Mouse (Mus musculus) layer of hippocampus, adult 9-10 months (tissue): Measurements from ENCODE around the gene Gm20388.
A peak's percentile ranks its signal among the peaks of the same experiment; 100 is the strongest.

Source experiments
- DNase-seq: peaks from one replicate; pipeline ENCODE4 v3.0.0; 2022; ENCODE audit warnings: low spot score

Gene Gm20388

DNA sequence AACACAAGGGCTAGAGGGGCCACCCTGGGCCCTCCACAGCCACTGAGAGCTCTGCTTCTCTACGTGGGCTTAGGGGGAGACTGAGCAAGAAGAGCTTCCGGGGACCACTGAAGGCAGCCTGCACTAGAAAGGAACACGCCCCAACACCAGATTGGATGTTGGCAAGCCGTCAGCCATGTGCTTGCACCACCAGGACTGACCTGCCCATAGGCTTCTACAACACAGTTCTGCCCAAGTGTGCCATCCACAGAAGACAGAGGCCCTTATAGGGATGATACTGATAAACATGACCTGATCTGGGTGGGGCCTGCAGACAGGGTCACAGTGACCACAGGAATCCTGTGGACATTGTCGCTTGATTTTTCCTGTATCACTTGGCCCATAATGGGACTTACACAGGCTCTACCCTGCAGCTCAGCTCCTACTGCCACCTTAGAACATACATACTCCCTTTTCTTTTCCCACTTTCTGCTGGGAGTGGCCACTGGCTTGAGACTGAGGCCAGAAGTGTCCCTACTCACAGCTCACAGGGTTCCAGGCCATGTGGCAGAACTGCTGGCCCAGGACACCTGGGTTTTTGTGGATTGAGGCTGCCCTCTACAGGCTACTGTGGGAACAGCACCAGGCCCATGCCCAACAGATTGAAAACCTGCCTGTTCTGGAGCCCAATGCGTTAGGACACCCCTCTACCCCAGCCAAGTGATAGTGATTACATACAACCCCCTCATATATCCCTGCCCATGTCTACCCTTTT, 2422.3 kb downstream of the Gm20388 start:
- DNase-seq: peak; percentile 74

DNA sequence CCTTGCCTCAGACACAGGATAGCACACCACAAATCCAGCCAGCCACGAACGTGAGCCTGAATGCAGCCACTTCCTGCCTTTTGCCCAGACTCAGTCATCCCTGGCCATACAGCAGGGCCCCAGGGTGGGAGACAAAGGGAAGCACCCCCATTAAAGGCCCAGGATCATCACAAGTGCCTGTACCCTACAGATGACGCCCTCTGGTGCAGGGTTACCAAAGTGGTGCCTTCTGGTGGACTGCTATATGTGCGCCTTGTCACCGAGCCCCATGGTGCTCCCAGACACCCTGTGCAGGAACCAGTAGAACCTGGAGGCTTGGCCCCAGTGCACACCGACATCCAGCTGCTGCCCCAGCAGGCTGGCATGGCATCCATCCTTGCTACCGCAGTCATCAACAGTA, 2422.9 kb downstream of the Gm20388 start:
- DNase-seq: no peak

DNA sequence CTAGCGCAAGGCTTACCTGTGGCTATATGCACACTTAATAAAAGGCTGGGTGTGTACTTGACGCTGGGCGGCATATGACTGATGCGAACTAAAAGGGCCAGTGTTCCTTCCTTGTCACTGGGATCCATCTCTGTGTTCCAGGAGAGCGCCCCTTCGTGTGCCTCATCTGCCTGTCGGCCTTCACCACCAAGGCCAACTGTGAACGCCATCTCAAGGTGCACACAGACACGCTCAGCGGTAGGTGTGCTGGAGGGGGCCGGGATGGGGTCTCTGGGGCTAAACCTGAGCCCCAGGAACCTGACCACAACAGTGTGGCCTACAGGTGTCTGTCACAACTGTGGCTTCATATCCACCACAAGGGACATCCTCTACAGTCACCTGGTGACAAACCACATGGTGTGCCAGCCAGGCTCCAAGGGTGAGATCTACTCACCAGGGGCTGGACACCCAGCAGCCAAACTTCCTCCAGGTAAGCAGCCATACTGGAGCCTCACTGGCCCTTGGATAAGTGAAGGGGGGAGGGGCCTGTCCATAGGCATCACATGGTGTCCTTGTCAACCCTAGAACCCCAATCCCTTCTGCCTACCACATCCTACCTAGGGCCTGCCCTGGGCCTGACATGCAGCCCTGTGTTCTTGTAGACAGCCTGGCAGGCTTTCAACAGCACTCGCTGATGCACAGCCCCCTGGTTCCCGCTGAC, 2424.3 kb downstream of the Gm20388 start:
- no peak for DNase-seq

DNA sequence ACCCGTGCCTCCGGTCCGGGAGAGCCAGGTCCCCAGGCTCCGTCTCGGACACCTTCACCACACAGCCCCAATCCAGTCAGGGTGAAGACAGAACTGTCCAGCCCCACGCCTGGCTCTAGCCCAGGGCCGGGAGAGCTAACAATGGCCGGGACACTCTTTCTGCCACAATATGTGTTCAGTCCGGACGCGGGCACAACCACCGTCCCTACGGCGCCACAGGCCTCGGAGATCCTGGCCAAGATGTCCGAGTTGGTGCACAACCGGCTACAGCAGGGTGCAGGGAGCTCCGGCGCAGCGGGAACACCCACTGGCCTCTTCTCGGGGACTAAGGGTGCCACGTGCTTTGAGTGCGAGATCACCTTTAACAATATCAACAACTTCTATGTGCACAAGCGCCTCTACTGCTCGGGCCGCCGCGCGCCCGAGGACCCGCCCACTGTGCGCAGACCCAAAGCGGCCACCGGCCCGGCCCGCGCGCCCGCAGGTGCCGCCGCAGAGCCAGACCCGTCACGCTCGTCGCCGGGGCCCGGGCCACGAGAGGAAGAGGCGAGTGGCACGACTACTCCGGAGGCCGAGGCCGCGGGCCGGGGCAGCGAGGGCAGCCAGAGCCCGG, 2425.1 kb downstream of the Gm20388 start:
- no peak for DNase-seq

DNA sequence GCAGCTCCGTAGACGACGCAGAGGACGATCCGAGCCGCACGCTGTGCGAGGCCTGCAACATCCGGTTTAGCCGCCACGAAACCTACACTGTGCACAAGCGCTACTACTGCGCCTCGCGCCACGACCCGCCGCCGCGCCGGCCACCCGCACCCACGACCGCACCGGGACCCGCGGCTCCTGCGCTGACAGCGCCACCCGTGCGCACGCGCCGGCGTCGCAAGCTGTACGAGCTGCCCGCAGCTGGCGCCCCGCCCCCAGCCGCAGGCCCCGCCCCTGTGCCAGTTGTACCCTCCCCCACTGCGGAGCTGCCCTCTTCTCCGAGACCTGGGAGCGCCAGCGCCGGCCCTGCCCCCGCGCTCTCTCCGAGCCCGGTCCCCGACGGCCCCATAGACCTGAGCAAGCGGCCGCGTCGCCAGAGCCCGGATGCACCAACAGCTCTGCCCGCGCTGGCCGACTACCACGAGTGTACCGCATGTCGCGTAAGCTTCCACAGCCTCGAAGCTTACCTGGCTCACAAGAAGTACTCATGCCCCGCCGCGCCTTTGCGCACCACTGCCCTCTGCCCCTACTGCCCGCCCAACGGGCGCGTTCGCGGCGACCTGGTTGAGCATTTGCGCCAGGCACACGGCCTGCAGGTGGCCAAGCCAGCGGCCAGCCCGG, 2425.7 kb downstream of the Gm20388 start:
- no peak for DNase-seq

DNA sequence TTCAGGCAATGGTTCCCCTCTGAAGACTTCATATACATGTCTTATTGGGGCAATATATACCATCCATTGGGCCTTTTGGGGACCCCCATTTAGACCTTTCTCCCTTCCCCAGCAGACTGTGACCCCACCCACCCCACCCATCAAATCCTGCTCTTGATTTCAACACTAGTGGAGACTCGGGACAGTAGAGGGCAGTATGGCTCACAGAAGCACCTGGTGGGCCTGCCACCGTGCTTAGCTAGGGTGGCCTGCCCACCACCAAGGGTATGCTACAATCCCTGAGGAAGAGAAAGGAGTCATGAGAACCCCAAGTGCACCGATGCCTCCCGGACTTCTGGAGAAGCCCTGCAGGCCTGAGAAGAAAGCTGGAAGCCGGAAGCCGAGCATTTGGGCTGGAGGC, 2428.2 kb downstream of the Gm20388 start:
- DNase-seq: no peak

DNA sequence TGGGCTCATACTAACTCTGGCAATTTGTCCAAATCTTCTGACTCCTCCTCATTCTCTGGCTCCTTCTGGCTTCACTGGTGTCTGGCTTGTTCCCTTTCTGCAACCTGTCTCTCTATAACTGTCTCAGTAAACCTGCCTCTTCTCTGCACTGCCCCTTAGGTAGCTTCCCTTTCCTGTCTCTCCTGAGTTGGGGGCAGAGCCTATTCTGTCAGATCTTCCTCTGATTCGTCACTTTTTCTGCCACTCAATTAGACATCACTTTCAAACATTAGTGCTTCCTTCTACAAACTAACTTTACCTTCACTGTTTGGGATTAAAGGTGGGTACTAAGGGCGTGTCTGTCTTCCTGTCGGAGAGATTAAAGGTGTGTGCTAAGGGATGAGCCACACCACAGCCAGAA, 2430.1 kb downstream of the Gm20388 start:
- DNase-seq: no peak

DNA sequence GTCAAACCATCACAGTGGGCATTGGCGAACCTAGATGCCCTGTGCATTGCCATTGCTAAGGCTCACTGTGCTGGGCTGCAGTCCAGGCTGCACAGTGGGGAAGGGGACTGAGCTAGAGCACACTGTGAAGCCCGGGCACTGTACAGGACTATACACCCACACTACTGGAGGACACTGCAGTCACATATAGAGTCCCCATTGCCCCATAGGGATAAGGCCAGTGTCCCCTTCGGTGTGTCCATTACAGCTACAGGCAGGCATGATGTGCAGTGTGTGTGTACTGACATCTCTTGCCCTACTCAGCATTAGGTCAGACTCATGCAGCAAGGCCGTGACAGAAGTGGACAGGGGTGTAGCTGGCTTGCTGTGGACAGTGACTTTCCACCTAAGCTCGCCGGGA, 2431.1 kb downstream of the Gm20388 start:
- no peak for DNase-seq

DNA sequence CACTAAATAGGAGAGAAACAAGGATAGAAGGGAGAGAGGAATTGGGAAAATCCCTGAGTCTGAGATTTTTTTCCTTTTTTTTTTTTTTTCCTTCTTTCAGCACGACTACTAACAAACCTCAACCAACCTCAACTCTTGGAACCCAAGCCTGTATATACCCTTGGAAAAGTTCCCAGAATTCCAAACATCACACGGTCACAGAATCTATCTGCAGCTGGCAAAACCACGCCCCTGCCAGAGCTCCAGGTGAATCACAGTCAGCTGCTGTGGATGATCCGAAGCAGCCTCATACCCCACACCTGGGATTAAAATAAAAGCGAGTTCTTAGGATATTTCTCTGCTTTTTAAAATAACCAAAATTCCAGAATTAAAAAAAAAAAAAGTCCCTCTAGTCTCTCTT, 2431.7 kb downstream of the Gm20388 start:
- DNase-seq: no peak

DNA sequence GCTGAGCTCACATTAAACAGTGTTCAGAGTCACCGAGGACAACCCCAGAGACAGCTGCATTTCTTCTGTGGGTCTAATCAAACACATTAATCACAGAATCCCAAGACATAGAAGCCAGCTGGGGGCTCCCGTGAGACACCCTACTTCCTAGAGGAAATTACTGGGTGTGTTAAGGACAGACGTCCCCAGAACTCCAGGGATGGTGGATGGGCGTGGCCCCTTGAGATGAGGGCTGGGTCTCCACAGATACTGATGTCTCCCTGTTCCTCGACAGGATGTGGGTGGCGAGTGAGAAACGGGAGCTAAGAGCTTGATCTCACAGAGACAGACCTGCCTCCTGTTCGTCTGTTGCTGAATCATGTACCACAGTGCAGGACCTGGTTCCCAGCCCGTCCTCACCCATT, 2432.2 kb downstream of the Gm20388 start:
- no peak for DNase-seq

DNA sequence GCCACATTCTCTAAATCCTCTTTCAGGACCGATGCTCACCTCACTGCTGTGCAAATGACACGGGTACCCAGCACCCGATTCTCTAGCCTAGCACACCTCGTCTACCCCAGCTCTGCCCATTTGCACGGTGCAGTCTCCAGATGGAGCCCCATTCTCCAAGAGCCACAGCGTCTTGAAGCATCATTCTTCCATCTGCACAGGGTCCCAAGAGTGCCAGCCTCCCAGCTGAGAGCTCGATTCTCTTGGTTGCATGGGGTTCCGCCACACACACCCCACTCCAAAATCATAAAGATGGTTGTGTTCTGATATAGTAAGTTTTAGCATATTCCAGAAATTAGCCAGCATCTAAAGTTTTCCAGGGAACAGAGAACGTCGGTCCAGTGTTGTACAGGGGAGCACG, 2432.7 kb downstream of the Gm20388 start:
- no peak for DNase-seq

DNA sequence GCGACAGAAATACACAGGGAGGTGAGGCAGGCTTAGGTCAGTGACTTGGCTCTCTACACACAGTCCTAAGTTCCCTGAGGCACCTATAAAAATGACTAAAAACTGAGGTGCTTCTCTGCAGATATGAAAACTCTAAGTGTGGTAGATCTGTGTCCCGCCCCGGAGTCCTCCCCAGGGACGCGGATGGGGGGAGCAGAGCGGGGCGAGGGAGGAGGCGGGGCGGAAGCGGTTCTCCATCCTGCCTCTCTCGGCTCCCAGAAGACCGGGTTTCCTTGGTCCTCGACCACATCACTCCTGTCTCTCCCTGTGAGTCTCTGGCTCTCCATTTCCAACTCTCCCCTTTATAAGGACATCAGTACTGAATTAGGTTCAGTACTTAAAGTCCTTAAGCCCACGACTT, 2433.1 kb downstream of the Gm20388 start:
- no peak for DNase-seq

DNA sequence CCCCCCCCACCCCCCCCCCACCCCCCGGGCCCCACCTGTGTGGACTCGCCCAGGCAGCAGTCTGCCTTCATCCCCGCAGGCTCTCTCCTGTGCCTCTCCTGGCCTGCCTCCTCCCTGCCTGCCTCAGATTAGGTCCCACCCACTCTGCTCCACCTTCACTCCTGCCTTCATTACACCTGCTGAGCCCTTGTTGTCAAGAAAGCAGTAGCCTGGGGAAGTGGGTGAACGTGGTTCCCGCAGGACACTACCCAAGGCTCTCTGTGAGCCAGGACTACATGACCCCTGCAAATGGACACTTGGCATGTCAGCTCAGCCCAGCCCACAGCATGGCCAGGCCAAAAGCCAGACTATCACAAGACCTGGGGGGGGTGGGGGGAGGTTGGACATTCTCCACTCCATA, 2433.6 kb downstream of the Gm20388 start:
- no peak for DNase-seq

DNA sequence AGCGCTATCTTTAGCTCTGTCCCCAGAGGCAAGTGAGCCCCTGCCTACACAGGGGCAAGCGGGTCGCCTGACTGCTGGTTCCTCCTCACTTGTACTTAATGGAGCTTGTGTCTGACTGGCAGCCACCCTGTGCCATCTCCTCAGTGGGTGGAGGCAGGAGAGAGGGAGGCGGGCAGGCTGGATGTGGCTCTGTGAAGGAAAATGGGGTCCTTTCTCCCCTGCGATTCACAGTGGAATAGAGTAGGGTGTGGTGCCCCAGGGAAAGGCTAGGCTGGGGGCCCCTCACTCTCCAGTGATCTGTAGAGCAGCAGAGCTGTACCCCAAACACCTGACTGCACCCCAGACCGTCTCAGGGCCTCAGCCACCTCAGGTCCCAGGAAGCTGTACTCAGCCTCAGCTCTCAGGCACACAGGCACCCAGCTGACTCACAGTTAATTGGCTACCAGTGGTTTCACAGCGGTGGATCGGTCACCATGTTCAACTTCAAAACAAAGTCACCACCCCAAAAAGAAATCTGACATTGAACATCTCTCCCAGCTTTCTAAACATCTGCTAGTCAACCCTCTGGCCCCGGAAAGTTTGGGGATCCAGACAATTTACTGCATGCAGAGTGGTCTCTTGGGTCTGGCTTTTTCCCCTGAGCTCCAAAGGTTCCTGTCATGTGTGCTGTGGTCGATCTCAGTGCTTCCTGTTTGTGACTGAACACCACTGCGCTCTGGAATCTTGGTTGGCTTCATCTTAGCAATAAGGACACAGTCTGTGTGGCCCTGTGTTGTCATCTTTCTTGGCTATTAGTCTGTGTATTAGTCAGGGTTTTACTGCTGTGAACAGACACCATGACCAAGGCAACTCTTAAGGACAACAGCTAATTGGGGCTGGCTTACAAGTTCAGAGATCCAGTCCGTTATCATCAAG, 2434.8 kb downstream of the Gm20388 start:
- DNase-seq: no peak

DNA sequence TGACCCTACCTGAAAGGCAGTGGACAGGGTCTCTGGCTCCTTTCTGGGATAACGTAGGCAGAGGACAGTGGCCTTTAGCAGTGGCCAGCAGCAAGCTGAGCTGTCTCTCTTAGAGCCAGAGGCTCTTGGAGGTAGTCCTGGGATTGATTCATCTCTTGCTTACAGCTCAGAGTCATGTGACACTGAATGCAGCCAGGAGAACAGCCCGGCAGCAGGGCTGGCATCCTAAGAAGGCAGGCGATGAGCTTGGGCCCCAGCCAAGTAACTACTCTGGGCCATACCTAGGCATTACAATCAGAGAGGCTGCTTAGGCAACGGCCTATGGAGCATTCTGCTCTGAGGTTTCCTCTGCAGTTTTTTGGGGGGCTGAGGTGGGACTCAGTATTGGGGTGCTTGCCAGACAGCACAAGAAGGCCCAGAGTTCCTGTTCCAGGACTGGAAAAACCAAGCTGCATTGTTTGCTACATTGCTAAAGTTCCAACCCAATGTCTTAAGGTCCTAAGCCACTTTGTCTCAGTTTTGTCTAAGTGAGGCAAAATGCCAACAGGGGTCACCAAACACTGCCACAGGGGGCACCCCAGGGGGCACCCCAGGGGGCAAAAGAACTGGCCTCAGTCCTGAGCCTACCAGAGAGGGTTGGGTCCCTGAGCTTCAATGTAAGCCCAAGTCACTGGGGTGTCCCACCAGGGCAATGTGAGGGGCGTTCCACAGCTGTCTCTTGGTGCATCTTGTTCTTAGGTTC, 2437.3 kb downstream of the Gm20388 start:
- no peak for DNase-seq

DNA sequence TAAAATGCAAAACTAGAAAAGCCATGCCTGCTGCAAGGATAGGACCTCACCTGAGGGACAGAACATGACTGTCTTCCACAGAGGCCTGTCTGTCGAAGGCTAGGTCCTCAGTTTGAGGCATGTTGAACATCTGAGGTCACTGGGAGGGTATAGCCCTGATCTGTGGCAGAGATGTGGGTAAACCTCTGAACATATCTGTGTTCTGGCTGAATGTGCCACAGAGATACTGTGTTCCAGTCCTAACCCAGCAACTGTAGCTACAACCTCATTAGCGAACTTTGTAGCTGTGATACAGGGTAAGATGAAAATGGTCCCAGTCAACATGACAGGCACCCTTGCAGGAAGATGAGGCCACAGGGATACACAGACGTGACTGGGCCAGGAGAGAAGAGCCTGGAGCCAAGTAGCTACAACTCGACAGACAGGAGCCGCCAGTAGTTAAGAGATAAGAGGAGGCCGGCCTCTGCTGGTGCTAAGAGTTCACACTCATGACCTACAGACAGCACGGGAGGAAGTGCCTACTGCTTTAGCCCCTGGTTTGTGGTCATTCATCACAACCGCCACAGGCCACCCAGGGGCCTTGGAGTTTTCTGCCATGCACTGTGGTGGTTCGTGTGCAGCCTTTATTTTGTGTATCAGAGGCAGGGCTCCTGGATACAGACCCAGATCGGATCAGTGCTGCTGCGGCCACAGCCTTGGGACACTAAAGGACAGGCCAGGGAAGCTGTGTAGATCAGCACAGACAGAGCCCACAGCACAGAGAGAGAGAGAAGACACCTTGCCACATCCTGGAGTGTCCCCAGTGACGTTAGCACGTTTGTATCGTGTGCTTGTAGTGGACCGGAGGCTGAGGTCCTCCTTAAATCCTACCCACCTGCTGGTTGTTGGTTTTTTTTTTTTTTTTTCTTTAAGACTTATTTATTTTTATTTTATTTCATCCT, 2439.0 kb downstream of the Gm20388 start:
- no peak for DNase-seq

DNA sequence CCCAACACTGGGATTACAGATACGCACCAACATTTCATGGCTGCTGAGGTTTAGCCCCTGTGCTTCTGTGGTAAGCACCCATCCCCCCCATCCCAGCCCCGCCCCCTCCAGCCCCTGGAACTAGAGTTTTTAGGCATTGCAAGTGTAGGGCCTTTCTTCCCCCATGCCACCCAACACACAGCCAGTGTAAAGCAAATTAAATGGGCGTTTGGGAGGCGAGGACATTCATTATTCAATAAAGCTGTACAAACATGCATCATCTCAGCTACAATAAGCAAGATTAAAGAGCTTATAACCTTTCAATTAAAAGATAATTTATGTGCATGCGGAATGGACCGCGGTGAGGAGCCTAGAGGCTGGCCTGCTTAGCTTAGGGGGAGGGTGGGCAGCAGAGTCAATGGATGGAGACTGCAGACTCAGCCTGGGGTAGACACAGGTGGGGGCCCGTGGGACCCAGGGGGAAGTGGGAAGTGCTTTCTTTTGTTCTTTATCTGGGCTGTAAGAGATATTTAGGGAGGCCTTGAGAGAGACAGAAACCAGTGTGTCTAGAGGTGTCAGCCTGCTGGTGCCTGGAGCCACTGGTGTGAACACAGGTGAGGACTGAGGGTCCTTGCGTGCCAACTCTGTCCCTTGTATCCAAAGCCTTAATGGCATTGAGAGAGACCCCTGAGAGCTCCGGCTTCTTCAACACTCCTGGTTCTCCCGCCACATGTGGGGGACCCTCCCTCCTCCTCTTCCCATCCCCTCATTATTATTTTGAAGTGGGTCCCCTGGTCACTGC, 2439.9 kb downstream of the Gm20388 start:
- DNase-seq: no peak

DNA sequence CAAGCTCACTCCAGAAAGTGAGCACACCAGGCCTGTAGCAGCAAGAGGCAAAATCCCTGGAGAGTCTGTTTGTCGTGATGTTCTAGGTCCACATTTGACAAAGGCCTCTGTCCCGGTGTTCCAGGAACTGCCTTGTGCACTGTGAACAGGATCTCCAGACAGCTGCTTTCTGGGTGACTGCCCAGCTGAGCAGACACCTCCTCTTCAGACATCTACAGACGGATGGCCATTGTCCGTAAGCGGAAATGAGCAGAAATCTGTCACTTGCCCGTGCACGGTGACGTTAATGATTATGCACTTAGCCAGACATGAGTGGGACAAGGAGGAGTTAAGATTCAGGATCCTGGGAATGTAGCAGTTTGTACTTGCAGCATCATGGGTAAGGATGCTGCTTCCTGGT, 2443.5 kb downstream of the Gm20388 start:
- DNase-seq: no peak
